Mouse (Mus musculus) forebrain, embryonic 12.5 days (tissue): ENCODE results near the gene Cux1. TPM values are rescaled to one million over a fixed set of nuclear protein-coding genes. Genes with fewer than 3 reads are reported as not detected.

Experiments used
- ATAC-seq: fragments of 200-750 bp; cut with Nextera tagmentation; 2 replicates; pipeline ENCODE4 v1.8.0; 2017; ENCODE audit warnings: moderate TSS enrichment; ENCODE audit not compliant: low FRiP score
- H3K27ac ChIP-seq: fragments of 300-500 bp; sonication (generic); 2 replicates; pipeline ENCODE4 v1.5.1; 2016; ENCODE audit warnings: mild to moderate bottlenecking
- H3K27me3 ChIP-seq: fragments of 300-500 bp; sonication (generic); 2 replicates; pipeline ENCODE4 v1.6.1; 2016; ENCODE audit warnings: mild to moderate bottlenecking
- H3K36me3 ChIP-seq: fragments of 300-500 bp; sonication (generic); replicated peaks from 2 replicates; pipeline ENCODE4 v1.6.1; 2016; ENCODE audit warnings: mild to moderate bottlenecking
- H3K4me1 ChIP-seq: fragments of 300-500 bp; sonication (generic); 2 replicates; pipeline ENCODE4 v1.6.1; 2016
- H3K4me2 ChIP-seq: fragments of 300-500 bp; sonication (generic); 2 replicates; pipeline ENCODE4 v1.6.1; 2016; ENCODE audit warnings: mild to moderate bottlenecking, moderate library complexity
- H3K4me3 ChIP-seq: fragments of 300-500 bp; sonication (generic); replicated peaks from 2 replicates; pipeline ENCODE4 v1.5.1; 2016; ENCODE audit warnings: mild to moderate bottlenecking
- H3K9ac ChIP-seq: fragments of 300-500 bp; sonication (generic); 2 replicates; pipeline ENCODE4 v1.6.1; 2016; ENCODE audit warnings: mild to moderate bottlenecking
- H3K9me3 ChIP-seq: fragments of 300-500 bp; sonication (generic); 2 replicates; pipeline ENCODE4 v1.6.1; 2016
- WGBS: fragments of 180-500 bp; shearing (Covaris S2); methylation state at CpG from one replicate; pipeline ENCODE4 v1.1.7; 2016; 5-methylcytosine and 5-hydroxymethylcytosine counted together
- polyA plus RNA-seq: library from polyadenylated mRNA; unstranded; fragments of >200 nt; fragmentation: Nextera tagmentation; extraction: Ambion mirVana; gene quantifications from 2 replicates; pipeline ENCODE4 v1.2.1, GENCODE M21; 2016

The Cux1 gene
- polyA plus RNA-seq, 1 experiment from 2014 or later: 157 TPM

DNA sequence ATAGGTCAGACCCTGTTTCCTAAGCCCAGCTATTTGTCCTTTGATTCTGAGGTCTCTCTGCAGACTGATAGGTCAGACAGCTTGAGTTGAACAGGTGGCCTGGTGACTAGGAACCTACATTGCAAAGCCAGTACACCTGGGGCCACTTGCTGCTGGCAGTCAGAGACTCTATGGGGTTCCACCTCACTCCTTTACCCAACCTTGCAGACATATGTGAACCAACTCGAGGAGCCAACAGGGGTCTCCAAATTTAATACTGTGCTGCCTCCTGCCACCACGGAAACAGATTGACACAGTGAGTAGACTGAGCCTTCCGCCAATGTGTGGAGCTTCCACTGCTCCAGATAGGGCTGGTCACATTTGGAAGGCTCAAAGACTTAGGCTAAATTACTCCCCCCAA lies 78.6 kb downstream of the Cux1 start:
- ATAC-seq: no peak
- no peak overlapping the region for H3K4me2 ChIP-seq
- H3K4me1 ChIP-seq: peaks cover 8% of the 10 kb centered on the region; the same call in 1 of the 2 replicates
- H3K4me3 ChIP-seq: no peak overlapping the region
- H3K27ac ChIP-seq: no peak overlapping the region
- 80% methylated on average over 3 of the region's 3 CpGs for WGBS
- peaks cover 15% of the 10 kb centered on the region for H3K36me3 ChIP-seq
- no peaks in the 10 kb centered on the region for H3K9me3 ChIP-seq
- no peaks in the 10 kb centered on the region for H3K27me3 ChIP-seq
- no peak overlapping the region for H3K9ac ChIP-seq

DNA sequence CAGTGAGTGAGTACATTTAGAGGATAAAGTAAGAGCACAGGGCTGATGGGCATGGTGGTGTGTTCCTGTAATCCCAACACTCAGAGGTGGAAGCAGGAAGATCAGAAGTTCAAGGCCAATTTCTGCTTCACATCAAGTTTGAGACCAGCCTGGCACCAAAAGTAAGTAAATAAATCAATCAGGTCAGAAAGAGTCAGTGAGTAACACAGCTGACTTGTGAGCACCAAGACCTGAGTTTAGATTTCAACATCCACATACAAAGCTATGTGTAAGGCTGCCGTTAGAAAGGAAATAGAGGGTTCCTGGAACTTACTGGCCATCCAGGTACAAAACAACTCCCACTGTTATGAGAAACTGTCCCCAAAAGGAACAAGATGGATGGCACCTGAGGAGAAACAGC lies 79.1 kb downstream of the Cux1 start:
- Histone ChIP-seq H3K4me3 (no peak overlapping the region), H3K27me3 (no peaks in the 10 kb centered on the region), H3K27ac (no peak overlapping the region), H3K9me3 (no peaks in the 10 kb centered on the region), H3K9ac (no peak overlapping the region), H3K36me3 (peaks cover 16% of the 10 kb centered on the region), H3K4me1 (peaks cover 8% of the 10 kb centered on the region; the same call in 1 of the 2 replicates), H3K4me2 (no peak overlapping the region)
- WGBS: 84% methylated on average over 1 of the region's 1 CpGs
- no peak for ATAC-seq

DNA sequence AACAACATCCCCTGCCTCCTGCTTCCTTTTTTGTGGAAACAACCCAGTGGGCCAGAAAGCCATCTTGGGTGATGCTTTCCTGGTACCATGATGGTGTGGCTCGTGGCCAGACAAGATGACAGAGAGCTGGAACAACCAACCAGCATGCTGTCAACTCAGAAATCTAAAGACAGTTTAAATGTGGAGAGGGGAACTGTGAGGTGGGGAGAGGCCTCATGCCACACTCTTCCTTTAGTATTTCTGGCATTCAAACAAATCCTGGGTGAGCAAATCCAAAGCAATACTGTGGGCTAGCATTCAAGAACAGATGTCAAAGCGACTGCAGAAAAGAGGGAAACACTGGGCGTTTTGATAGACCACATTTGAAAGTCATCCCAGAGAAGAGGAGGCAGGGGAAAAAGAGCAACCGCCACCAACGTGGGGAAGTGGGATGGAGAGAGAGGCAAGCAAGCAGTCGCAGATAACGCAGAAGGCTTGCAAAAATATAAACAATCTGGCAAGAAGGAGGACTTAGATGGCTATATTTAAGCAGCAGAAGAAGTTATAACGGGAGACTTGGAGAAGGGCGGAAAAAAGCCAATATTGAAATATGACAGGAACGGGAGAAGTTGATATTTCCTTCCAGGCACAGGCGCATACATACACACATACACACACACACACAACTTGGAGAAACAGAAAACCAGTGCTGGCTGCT lies 79.7 kb downstream of the Cux1 start:
- Histone ChIP-seq H3K4me2 (no peak overlapping the region), H3K4me1 (peaks cover 8% of the 10 kb centered on the region; the same call in 1 of the 2 replicates), H3K27ac (no peak overlapping the region), H3K27me3 (no peaks in the 10 kb centered on the region), H3K4me3 (no peak overlapping the region), H3K9me3 (no peaks in the 10 kb centered on the region), H3K36me3 (peaks cover 21% of the 10 kb centered on the region), H3K9ac (no peak overlapping the region)
- WGBS: 82% methylated on average over 11 of the region's 11 CpGs
- ATAC-seq: no peak

DNA sequence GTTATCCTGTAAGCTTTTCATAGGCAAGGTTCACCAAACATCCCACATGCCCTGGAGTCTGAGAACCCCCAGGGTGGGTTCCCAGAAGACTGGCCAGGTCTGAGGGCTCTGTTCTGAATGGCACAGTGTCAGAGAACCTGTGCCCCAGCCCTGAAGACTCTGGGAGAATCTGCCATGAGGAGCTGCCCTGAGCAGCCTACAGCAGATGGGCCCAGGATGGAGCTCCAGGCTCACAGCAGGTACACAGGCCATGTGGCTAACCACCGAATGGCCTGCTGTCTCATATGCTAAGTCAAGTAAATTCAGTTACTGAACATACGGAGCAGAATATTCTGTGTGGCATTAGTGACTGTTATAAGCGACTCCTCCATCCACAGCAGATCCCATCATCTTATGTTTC lies 80.9 kb downstream of the Cux1 start:
- no peak overlapping the region for H3K9ac ChIP-seq
- H3K9me3 ChIP-seq: no peaks in the 10 kb centered on the region
- no peak for ATAC-seq
- no peak overlapping the region for H3K4me3 ChIP-seq
- no peak overlapping the region for H3K4me2 ChIP-seq
- H3K27me3 ChIP-seq: no peaks in the 10 kb centered on the region
- WGBS: 97% methylated on average over 3 of the region's 3 CpGs
- peaks cover 8% of the 10 kb centered on the region for H3K4me1 ChIP-seq
- H3K36me3 ChIP-seq: peaks cover 32% of the 10 kb centered on the region
- H3K27ac ChIP-seq: no peak overlapping the region

- H3K9ac ChIP-seq: no peak overlapping the region
- 94% methylated on average over 6 of the region's 6 CpGs for WGBS
- ATAC-seq: no peak
- no peaks in the 10 kb centered on the region for H3K27me3 ChIP-seq
- H3K4me2 ChIP-seq: no peak overlapping the region
- peaks cover 8% of the 10 kb centered on the region for H3K4me1 ChIP-seq
- peaks cover 35% of the 10 kb centered on the region for H3K36me3 ChIP-seq
- no peaks in the 10 kb centered on the region for H3K9me3 ChIP-seq
- no peak overlapping the region for H3K27ac ChIP-seq
- no peak overlapping the region for H3K4me3 ChIP-seq
These were observed 81.9 kb downstream of the Cux1 start for GRCm38 (mm10) chr5:136485397-136485796.

- no peaks in the 10 kb centered on the region for H3K27me3 ChIP-seq
These were observed 84.9 kb downstream of the Cux1 start for GRCm38 (mm10) chr5:136482434-136482833.

DNA sequence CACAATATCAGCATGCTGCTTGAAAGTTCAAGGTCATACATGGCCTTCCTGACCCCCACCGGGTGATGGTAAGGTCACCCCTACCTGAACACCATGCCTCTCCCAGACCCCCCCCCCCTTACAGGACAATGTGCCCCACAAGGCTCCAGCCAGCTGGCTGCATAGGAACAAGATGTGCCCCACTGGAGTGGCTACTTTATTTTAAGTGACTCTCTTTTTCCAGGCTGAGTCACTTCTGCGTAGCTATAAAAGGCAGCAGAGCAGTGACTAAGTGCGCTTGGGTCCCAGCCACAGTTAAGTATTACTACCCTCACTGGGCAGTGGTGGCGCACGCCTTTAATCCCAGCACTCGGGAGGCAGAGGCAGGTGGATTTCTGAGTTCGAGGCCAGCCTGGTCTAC lies 86.7 kb downstream of the Cux1 start:
- Histone ChIP-seq H3K9ac (no peak overlapping the region), H3K27me3 (no peaks in the 10 kb centered on the region), H3K36me3 (peaks cover 47% of the 10 kb centered on the region), H3K27ac (no peak overlapping the region), H3K4me3 (no peak overlapping the region), H3K4me2 (no peak overlapping the region), H3K4me1 (no peaks in the 10 kb centered on the region; the same call in 1 of the 2 replicates), H3K9me3 (no peaks in the 10 kb centered on the region)
- WGBS: 96% methylated on average over 7 of the region's 7 CpGs
- ATAC-seq: no peak

More at GRCm38 (mm10) chr5:136482434-136482833, 84.9 kb downstream of the Cux1 start:
- Histone ChIP-seq H3K4me2 (no peak overlapping the region), H3K27ac (no peak overlapping the region), H3K36me3 (peaks cover 50% of the 10 kb centered on the region), H3K4me3 (no peak overlapping the region), H3K9me3 (no peaks in the 10 kb centered on the region), H3K9ac (no peak overlapping the region), H3K4me1 (peaks cover 2% of the 10 kb centered on the region; the same call in 1 of the 2 replicates)
- ATAC-seq: no peak
- 88% methylated on average over 1 of the region's 1 CpGs for WGBS

GRCm38 (mm10) chr5:136479801-136480200 lies 87.5 kb downstream of the Cux1 start:
- no peak overlapping the region for H3K9ac ChIP-seq
- no peaks in the 10 kb centered on the region for H3K27me3 ChIP-seq
- WGBS: 90% methylated on average over 4 of the region's 4 CpGs
- no peaks in the 10 kb centered on the region for H3K9me3 ChIP-seq
- H3K4me2 ChIP-seq: no peak overlapping the region
- no peak for ATAC-seq
- peaks cover 46% of the 10 kb centered on the region for H3K36me3 ChIP-seq
- no peaks in the 10 kb centered on the region; the same call in 1 of the 2 replicates for H3K4me1 ChIP-seq
- H3K4me3 ChIP-seq: no peak overlapping the region
- no peak overlapping the region for H3K27ac ChIP-seq

GRCm38 (mm10) chr5:136479024-136479763 lies 88.1 kb downstream of the Cux1 start:
- H3K4me3 ChIP-seq: no peak overlapping the region
- H3K36me3 ChIP-seq: peaks cover 43% of the 10 kb centered on the region
- WGBS: 90% methylated on average over 6 of the region's 6 CpGs
- H3K9me3 ChIP-seq: no peaks in the 10 kb centered on the region
- peaks cover under 1% of the 10 kb centered on the region; the same call in 1 of the 2 replicates for H3K4me1 ChIP-seq
- H3K27me3 ChIP-seq: no peaks in the 10 kb centered on the region
- H3K9ac ChIP-seq: no peak overlapping the region
- no peak overlapping the region for H3K27ac ChIP-seq
- ATAC-seq: no peak
- no peak overlapping the region for H3K4me2 ChIP-seq

GRCm38 (mm10) chr5:136476272-136476671 lies 91.0 kb downstream of the Cux1 start:
- H3K27ac ChIP-seq: no peak overlapping the region
- ATAC-seq: no peak
- H3K36me3 ChIP-seq: peaks cover 26% of the 10 kb centered on the region
- no peaks in the 10 kb centered on the region for H3K9me3 ChIP-seq
- H3K27me3 ChIP-seq: no peaks in the 10 kb centered on the region
- no peak overlapping the region for H3K9ac ChIP-seq
- no peak overlapping the region for H3K4me3 ChIP-seq
- peaks cover 15% of the 10 kb centered on the region for H3K4me1 ChIP-seq
- WGBS: 86% methylated on average over 3 of the region's 3 CpGs
- no peak overlapping the region for H3K4me2 ChIP-seq

GRCm38 (mm10) chr5:136475161-136475560 lies 92.1 kb downstream of the Cux1 start:
- WGBS: 100% methylated on average over 1 of the region's 1 CpGs
- Histone ChIP-seq H3K4me1 (peaks cover 15% of the 10 kb centered on the region), H3K9me3 (no peaks in the 10 kb centered on the region), H3K27me3 (no peaks in the 10 kb centered on the region), H3K4me3 (no peak overlapping the region), H3K36me3 (peaks cover 23% of the 10 kb centered on the region; the same call in 1 of the 2 replicates), H3K4me2 (no peak overlapping the region), H3K27ac (no peak overlapping the region), H3K9ac (no peak overlapping the region)
- no peak for ATAC-seq

GRCm38 (mm10) chr5:136474086-136474485 lies 93.2 kb downstream of the Cux1 start:
- Histone ChIP-seq H3K36me3 (peaks cover 23% of the 10 kb centered on the region; the same call in 1 of the 2 replicates), H3K4me3 (no peak overlapping the region), H3K27ac (no peak overlapping the region), H3K27me3 (no peaks in the 10 kb centered on the region), H3K4me2 (no peak overlapping the region), H3K9ac (no peak overlapping the region), H3K4me1 (peaks cover 19% of the 10 kb centered on the region), H3K9me3 (no peaks in the 10 kb centered on the region)
- WGBS: 82% methylated on average over 3 of the region's 3 CpGs
- ATAC-seq: no peak
